Mouse (Mus musculus): ENCODE measurements at regions not wholly inside any gene's neighbourhood (a gene's known extent, or its start where the extent isn't known, plus 50 kb on each side); places are given as distances from the start of the nearest gene placed in this dataset.
A peak's percentile ranks its signal among the peaks of the same experiment; 100 is the strongest.

DNA sequence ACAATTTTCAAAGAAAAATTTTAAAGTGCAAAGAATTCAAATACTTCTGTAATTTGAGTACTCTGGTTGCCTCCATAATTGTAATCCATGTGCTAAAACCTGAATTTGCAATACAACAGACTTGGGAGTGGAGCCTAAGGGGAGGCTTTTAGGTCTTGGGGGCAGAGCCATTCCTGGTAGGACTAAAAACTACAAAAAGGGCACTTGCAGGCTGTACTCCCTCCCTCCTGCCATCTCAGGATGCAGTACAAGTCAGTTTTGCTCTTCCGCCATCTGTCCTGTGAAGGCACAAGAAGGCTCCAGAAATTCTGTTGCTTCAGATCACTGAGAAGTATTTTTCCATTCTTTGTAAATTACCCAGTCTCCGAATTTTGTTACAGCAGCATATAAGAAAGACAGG lies 467.4 kb upstream of the Nox3 start:
- WGBS = 86% methylated on average over 2 of the region's 2 CpGs

DNA sequence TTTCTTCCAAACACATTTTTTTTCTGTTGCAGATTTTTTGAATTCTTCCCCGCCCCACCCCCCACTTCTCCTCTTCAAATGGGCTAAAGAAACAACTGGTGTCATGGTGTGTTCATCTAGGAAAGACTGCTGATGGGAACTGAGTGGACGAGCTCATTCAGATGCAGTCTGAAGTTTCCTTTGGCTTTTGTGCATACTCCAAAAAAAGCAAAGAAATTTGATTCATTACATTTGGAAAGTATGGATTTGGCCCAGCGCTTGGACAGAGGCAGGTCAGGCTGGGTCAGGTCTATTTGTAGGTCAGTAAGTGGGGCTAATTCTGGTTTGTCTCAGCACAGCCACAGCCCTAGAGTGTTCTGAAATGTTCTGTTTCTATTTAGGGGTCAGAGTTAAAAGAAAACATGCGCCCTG lies 477.9 kb upstream of the Nox3 start:
- no peaks in the 10 kb centered on the region for H3K9me3 ChIP-seq (replicated peaks)
- no peak overlapping the region for H3K4me2 ChIP-seq
- H3K27ac ChIP-seq = peak overlapping the region; percentile 81
- H3K4me3 ChIP-seq (replicated peaks) = no peak overlapping the region
- WGBS = 53% methylated on average over 4 of the region's 4 CpGs
- peak; percentile 90 for ATAC-seq (replicated peaks; ENCODE audit: low FRiP score)
- H3K27me3 ChIP-seq = no peaks in the 10 kb centered on the region
- H3K9ac ChIP-seq = no peak overlapping the region
- no peaks in the 10 kb centered on the region for H3K36me3 ChIP-seq
- H3K4me1 ChIP-seq = peaks cover 43% of the 10 kb centered on the region

More for the DNA sequence above, 467.4 kb upstream of the Nox3 start:
- no peaks in the 10 kb centered on the region for H3K9me3 ChIP-seq (replicated peaks)
- no peak overlapping the region for H3K4me2 ChIP-seq
- no peaks in the 10 kb centered on the region for H3K4me1 ChIP-seq
- no peaks in the 10 kb centered on the region for H3K27me3 ChIP-seq
- no peak for ATAC-seq (replicated peaks; ENCODE audit: low FRiP score)
- H3K4me3 ChIP-seq (replicated peaks) = no peak overlapping the region
- no peak overlapping the region for H3K9ac ChIP-seq
- H3K27ac ChIP-seq = no peak overlapping the region
- no peaks in the 10 kb centered on the region for H3K36me3 ChIP-seq

DNA sequence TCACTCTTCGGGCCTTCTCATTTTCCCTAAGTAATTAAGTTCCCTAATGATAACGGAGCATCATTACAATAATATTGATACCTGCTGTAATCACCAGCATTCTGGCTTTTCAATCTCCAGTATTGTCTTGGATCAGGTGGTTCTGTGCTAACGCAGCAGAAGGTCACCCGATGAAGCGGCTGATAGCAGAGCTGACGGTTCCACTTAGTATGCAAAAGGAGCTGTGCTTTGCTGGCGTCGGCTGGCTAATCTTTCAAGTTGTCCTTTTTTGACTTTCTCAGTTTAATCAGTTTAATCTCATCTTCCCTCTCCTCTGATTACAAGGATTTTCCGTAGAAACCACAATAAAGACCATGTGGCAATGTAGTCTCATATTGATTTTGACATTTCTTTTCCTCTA lies 478.9 kb upstream of the Nox3 start:
- Histone ChIP-seq H3K9ac (no peak overlapping the region), H3K9me3 (replicated peaks) (no peaks in the 10 kb centered on the region), H3K4me1 (peaks cover 43% of the 10 kb centered on the region), H3K27me3 (no peaks in the 10 kb centered on the region), H3K27ac (peak overlapping the region; percentile 71), H3K4me2 (no peak overlapping the region), H3K4me3 (replicated peaks) (no peak overlapping the region), H3K36me3 (no peaks in the 10 kb centered on the region)
- WGBS = 78% methylated on average over 9 of the region's 9 CpGs
- no peak for ATAC-seq (replicated peaks; ENCODE audit: low FRiP score)

DNA sequence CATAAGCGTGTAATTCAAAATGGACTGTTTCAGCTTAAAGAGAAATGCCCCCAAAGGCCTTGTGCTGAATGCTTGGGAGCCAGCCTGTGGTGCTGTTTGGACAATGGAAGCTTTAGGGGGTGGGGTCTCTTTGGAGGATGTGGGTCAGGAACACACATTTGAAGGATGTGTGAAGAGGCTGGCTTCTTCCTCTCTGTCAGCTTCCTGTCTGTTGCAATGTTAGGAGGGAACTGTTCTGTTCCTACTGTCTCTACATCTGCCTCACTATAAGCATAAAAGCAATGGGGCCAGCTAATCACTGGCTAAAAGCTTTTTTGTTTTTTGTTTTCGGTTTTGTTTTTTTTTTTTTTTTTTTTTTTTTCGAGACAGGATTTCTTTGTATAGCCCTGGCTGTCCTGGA lies 480.5 kb upstream of the Nox3 start:
- ATAC-seq (replicated peaks; ENCODE audit: low FRiP score) = no peak
- Histone ChIP-seq H3K4me3 (replicated peaks) (no peak overlapping the region), H3K27ac (0 out of 2 replicates have a peak overlapping the region, but pooled peaks have one; percentile 69), H3K4me2 (no peak overlapping the region), H3K27me3 (no peaks in the 10 kb centered on the region), H3K9ac (no peak overlapping the region), H3K4me1 (peaks cover 43% of the 10 kb centered on the region), H3K36me3 (no peaks in the 10 kb centered on the region), H3K9me3 (replicated peaks) (no peaks in the 10 kb centered on the region)
- WGBS = 86% methylated on average over 3 of the region's 3 CpGs

DNA sequence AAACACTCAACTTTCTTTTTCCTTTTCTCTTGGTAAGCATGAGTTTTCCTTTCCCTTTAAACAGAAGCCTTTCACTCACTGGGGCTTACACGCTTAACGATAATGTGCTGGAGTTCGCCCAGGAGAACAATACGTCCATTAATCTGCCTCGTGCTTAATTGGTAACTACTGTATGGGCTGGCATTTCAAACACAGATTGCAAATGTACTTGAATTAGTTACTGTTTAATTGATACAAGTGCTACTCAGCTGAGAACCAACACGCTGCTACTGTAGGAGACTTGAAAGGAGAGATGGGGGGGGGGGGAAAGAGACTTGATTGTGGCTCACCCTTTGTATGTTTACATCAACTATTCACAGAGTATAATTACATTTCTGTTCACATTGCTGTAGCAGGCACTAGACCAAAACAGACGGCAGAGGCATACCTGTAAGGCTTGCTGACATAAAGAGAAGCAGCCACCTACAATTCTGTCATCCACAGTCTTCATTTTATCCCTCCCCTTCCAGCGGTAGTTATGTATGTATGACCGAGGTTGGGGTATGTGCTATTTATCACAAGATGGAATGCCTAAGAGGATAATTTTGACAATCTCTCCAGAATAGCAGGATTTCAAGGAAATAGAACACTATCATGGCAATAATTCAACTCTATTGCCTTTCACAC lies 481.6 kb upstream of the Nox3 start:
- no peaks in the 10 kb centered on the region for H3K36me3 ChIP-seq
- H3K9me3 ChIP-seq (replicated peaks) = no peaks in the 10 kb centered on the region
- H3K9ac ChIP-seq = no peak overlapping the region
- peak overlapping the region; percentile 69 for H3K27ac ChIP-seq
- H3K4me1 ChIP-seq = peaks cover 43% of the 10 kb centered on the region
- H3K4me2 ChIP-seq = no peak overlapping the region
- peak; percentile 77 for ATAC-seq (replicated peaks; ENCODE audit: low FRiP score)
- H3K27me3 ChIP-seq = no peaks in the 10 kb centered on the region
- H3K4me3 ChIP-seq (replicated peaks) = no peak overlapping the region
- WGBS = 25% methylated on average over 9 of the region's 9 CpGs

DNA sequence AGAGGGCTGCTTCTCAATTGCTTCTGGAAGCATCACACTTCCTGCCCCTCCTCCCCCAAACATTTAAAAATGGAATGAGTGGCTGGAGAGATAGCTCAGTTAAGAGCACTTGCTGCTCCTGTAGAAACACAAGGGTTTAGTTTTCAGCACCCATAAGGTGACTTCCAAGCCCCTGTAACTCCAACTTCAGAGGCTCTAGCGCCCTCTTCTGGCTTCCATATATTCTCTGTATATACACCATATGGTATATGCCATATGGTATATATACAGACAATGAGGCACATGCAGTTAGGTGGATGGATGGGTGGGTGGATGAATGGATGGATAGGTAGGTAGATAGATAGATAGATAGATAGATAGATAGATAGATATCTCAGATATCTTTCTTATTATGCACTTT lies 483.2 kb upstream of the Nox3 start:
- Histone ChIP-seq H3K27ac (no peak overlapping the region), H3K4me3 (replicated peaks) (no peak overlapping the region)
- ATAC-seq (replicated peaks; ENCODE audit: low FRiP score) = no peak

DNA sequence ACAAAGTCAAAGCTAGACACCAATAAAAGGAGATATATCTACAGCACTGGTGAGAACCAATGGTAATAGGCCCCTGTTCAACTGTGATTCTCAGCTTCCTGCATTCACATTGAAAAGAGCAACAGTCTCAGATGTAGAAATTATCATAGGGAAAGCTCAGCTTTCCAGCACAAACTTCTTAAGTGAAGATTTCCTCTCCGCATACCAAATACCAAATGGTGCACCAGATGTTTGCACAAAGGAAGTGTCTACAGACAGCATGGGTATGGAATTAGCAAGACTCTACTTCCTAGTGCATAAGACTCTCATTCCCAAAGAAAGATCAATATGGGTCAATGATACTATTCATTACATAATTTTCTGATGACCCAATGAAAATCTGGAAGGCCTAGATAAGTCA lies 486.0 kb upstream of the Nox3 start:
- H3K4me1 ChIP-seq = peaks cover 18% of the 10 kb centered on the region
- no peak overlapping the region for H3K4me2 ChIP-seq
- H3K27ac ChIP-seq = no peak overlapping the region
- ATAC-seq (replicated peaks; ENCODE audit: low FRiP score) = no peak
- H3K4me3 ChIP-seq (replicated peaks) = no peak overlapping the region
- H3K9me3 ChIP-seq (replicated peaks) = no peaks in the 10 kb centered on the region
- no peaks in the 10 kb centered on the region for H3K36me3 ChIP-seq
- 93% methylated on average over 1 of the region's 1 CpGs for WGBS
- H3K27me3 ChIP-seq = no peaks in the 10 kb centered on the region
- no peak overlapping the region for H3K9ac ChIP-seq

More for the DNA sequence above, 483.2 kb upstream of the Nox3 start:
- H3K4me2 ChIP-seq = no peak overlapping the region
- peaks cover 37% of the 10 kb centered on the region for H3K4me1 ChIP-seq
- 66% methylated on average over 1 of the region's 1 CpGs for WGBS
- no peak overlapping the region for H3K9ac ChIP-seq
- no peaks in the 10 kb centered on the region for H3K36me3 ChIP-seq
- H3K27me3 ChIP-seq = no peaks in the 10 kb centered on the region
- H3K9me3 ChIP-seq (replicated peaks) = no peaks in the 10 kb centered on the region

DNA sequence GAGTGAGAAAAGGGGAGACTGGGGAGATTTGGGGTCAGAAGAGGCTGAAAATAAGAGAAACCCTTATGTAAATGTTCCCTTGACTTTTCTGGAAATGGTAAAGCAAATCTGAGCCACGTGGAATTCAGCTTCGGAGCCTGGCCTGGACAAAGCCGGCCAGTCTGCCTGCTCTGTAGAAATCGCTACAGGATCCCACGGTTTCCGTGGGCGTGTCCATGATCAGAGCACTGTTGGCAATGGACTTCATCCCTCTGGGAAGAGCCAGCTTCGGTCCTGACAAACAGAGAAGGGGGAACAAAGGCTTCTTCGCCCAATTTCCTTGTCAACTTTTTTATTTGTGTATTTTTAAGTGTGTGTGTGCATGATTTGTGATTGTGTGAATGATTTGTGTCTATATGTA lies 490.7 kb upstream of the Nox3 start:
- H3K27ac ChIP-seq = no peak overlapping the region
- no peak for ATAC-seq (replicated peaks; ENCODE audit: low FRiP score)
- no peaks in the 10 kb centered on the region for H3K27me3 ChIP-seq
- H3K36me3 ChIP-seq = no peaks in the 10 kb centered on the region
- no peak overlapping the region for H3K9ac ChIP-seq
- no peak overlapping the region for H3K4me3 ChIP-seq (replicated peaks)
- no peaks in the 10 kb centered on the region for H3K9me3 ChIP-seq (replicated peaks)
- no peak overlapping the region for H3K4me2 ChIP-seq
- H3K4me1 ChIP-seq = peaks cover 5% of the 10 kb centered on the region; the same call in 1 of the 2 replicates
- WGBS = 61% methylated on average over 9 of the region's 9 CpGs

DNA sequence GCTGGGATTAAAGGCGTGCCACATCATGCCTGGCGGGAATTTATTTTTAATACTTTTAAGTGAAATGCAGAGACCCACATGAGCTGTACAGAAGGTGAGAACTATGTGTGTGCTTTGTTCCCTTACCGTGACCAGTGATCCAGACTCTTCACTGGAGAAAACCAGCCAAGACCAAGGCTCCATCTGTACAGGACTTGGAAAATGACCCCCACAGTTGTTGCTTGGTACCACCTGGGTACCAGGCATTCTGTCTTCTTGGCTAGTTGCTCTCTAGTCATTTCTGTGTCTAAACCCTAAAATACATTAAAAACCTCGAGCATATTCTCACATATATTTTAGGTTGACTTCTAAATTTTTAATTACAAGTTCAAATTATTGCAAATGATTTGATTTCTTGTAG lies 491.5 kb upstream of the Nox3 start:
- WGBS = 87% methylated on average over 4 of the region's 4 CpGs
- Histone ChIP-seq H3K4me3 (replicated peaks) (no peak overlapping the region), H3K9ac (no peak overlapping the region), H3K4me1 (peaks cover 5% of the 10 kb centered on the region; the same call in 1 of the 2 replicates), H3K4me2 (no peak overlapping the region), H3K9me3 (replicated peaks) (no peaks in the 10 kb centered on the region), H3K36me3 (no peaks in the 10 kb centered on the region), H3K27ac (no peak overlapping the region), H3K27me3 (no peaks in the 10 kb centered on the region)
- no peak for ATAC-seq (replicated peaks; ENCODE audit: low FRiP score)

DNA sequence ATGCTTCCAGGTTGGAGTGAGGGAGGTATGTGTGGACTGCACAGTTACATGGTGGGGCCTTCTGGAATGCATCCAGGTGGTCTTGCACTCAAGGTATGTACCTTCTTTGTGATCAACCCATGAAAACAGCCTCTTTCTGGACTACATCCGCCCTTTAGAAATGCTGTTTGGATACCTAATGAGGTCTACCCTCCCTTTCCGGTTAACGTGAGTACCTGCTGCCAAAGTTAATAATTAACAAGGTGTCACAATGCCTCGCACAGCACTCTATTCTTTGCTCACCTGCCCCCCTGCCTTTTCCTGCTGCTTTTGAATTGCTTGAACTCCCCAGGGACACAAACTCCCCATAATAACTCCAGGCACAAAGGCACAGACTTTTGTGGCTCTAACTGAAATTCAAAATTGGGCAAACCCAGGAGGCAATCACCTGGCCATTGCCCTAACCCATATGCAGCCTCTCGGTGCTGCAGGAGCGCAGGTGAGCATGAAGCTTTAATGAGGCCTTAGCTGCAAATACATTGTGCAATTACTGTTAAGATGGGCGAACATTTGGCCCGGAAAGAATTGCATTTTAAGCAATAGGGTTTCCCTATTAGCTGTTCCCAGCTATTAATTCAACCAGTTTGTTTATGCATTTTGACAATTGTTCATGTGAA lies 500.9 kb upstream of the Nox3 start:
- Histone ChIP-seq H3K4me1 (peaks cover 15% of the 10 kb centered on the region), H3K4me2 (no peak overlapping the region), H3K36me3 (no peaks in the 10 kb centered on the region), H3K9me3 (replicated peaks) (no peaks in the 10 kb centered on the region), H3K4me3 (replicated peaks) (no peak overlapping the region), H3K9ac (no peak overlapping the region), H3K27ac (peak overlapping the region; percentile 79), H3K27me3 (no peaks in the 10 kb centered on the region)
- 56% methylated on average over 8 of the region's 8 CpGs for WGBS
- peak; percentile 92 for ATAC-seq (replicated peaks; ENCODE audit: low FRiP score)

DNA sequence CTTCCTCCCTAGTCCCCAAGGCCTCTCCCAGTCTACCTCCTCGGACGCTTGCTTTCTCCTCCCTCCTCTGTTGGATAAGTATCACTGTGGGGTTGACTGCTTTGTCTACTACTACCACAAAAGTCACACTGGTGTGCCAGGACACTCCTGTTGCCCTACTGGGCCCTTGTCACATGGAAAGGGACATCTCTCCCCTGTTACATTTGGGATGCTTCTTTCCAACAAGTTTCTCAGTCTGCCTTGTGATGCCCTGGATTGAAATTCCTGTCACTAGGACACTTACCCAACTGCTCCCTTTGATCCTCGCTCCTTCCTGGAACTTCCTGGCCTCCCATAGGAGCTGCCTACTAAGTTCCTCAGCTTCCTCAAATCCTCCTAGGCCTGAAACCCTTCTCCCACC lies 501.9 kb upstream of the Nox3 start:
- Histone ChIP-seq H3K9me3 (replicated peaks) (no peaks in the 10 kb centered on the region), H3K36me3 (no peaks in the 10 kb centered on the region), H3K27ac (peak overlapping the region; percentile 68), H3K27me3 (no peaks in the 10 kb centered on the region), H3K9ac (no peak overlapping the region), H3K4me2 (no peak overlapping the region), H3K4me1 (peaks cover 15% of the 10 kb centered on the region), H3K4me3 (replicated peaks) (no peak overlapping the region)
- WGBS = 78% methylated on average over 3 of the region's 3 CpGs
- no peak for ATAC-seq (replicated peaks; ENCODE audit: low FRiP score)

DNA sequence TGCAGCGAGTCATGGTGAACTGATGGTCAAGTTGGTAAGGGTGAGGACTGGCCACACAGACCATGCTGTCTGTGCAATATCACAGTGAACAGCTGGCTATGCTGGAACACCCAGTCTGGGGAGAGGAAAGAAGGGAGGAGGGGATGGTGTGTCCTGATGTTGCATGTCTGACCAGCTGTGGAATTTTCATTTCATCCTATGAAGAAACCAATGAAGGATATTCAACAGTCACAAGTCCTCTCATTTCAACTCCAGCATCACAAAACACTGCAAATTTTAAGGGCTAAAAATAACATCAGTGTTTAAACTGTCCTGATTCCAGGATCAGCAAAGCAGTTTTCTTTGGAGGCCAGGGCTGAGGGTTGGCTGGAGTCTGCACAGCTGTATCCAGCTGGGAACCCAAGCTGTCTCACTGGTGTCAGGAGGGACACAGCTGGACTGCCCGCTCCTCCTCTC lies 503.7 kb upstream of the Nox3 start:
- Histone ChIP-seq H3K9ac (no peak overlapping the region), H3K36me3 (no peaks in the 10 kb centered on the region), H3K27me3 (no peaks in the 10 kb centered on the region), H3K27ac (peak overlapping the region; percentile 64), H3K9me3 (replicated peaks) (no peaks in the 10 kb centered on the region), H3K4me1 (peaks cover 15% of the 10 kb centered on the region), H3K4me2 (no peak overlapping the region), H3K4me3 (replicated peaks) (no peak overlapping the region)
- peak; percentile 84 for ATAC-seq (replicated peaks; ENCODE audit: low FRiP score)
- WGBS = 59% methylated on average over 2 of the region's 2 CpGs
